Mouse (Mus musculus): ENCODE results near the gene Dact2. TPM values are rescaled to one million over a fixed set of nuclear protein-coding genes. Genes with fewer than 3 reads are reported as not detected.

Dact2 gene
- total and polyA plus RNA-seq, 2 experiments from 2014 or later = 2.1 to 10.8 TPM

- no peak for TF ChIP-seq CTCF (IDR thresholded peaks at IDR 0.05; ENCODE audit: low read depth)
- WGBS = 12% methylated on average over 12 of the region's 12 CpGs
- Histone ChIP-seq H3K36me3 (ENCODE audit: insufficient read depth) (no peaks in the 10 kb centered on the region), H3K9me3 (ENCODE audit: low read length) (no peaks in the 10 kb centered on the region), H3K27me3 (ENCODE audit: insufficient read depth, low read length) (peaks cover 9% of the 10 kb centered on the region), H3K27ac (ENCODE audit: low read depth, low read length) (no peak overlapping the region), H3K9ac (no peak overlapping the region), H3K4me3 (ENCODE audit: low read depth, low read length) (no peak overlapping the region), H3K4me2 (ENCODE audit: low read depth) (no peak overlapping the region), H3K4me1 (ENCODE audit: insufficient read depth) (no peaks in the 10 kb centered on the region)
- ATAC-seq (no peak), DNase-seq (no peak)
Measured at GRCm38 (mm10) chr17:14201281-14201787, 2.8 kb downstream of the Dact2 start.

GRCm38 (mm10) chr17:14200206-14200605 lies 3.9 kb downstream of the Dact2 start:
- H3K27me3 ChIP-seq (ENCODE audit: insufficient read depth, low read length) = peaks cover 9% of the 10 kb centered on the region
- no peaks in the 10 kb centered on the region for H3K36me3 ChIP-seq (ENCODE audit: insufficient read depth)
- DNase-seq (no peak), ATAC-seq (no peak)
- WGBS = 90% methylated on average over 7 of the region's 7 CpGs
- TF ChIP-seq CTCF (IDR thresholded peaks at IDR 0.05; ENCODE audit: low read depth) = no peak
- H3K27ac ChIP-seq (ENCODE audit: low read depth, low read length) = no peak overlapping the region
- H3K9me3 ChIP-seq (ENCODE audit: low read length) = no peaks in the 10 kb centered on the region
- no peak overlapping the region for H3K9ac ChIP-seq
- no peak overlapping the region for H3K4me3 ChIP-seq (ENCODE audit: low read depth, low read length)
- no peaks in the 10 kb centered on the region for H3K4me1 ChIP-seq (ENCODE audit: insufficient read depth)
- H3K4me2 ChIP-seq (ENCODE audit: low read depth) = no peak overlapping the region

- peaks cover 9% of the 10 kb centered on the region for H3K27me3 ChIP-seq (ENCODE audit: insufficient read depth, low read length)
- no peak overlapping the region for H3K4me2 ChIP-seq (ENCODE audit: low read depth)
- H3K9ac ChIP-seq = no peak overlapping the region
- WGBS = 18% methylated on average over 4 of the region's 4 CpGs
- no peaks in the 10 kb centered on the region for H3K4me1 ChIP-seq (ENCODE audit: insufficient read depth)
- no peaks in the 10 kb centered on the region for H3K36me3 ChIP-seq (ENCODE audit: insufficient read depth)
- no peaks in the 10 kb centered on the region for H3K9me3 ChIP-seq (ENCODE audit: low read length)
- H3K27ac ChIP-seq (ENCODE audit: low read depth, low read length) = no peak overlapping the region
- DNase-seq = no peak
- TF ChIP-seq CTCF (IDR thresholded peaks at IDR 0.05; ENCODE audit: low read depth) = no peak
- no peak for ATAC-seq
- H3K4me3 ChIP-seq (ENCODE audit: low read depth, low read length) = no peak overlapping the region
Measured at GRCm38 (mm10) chr17:14199621-14200020, 4.5 kb downstream of the Dact2 start.

GRCm38 (mm10) chr17:14192924-14193323 lies 11.2 kb downstream of the Dact2 start:
- Histone ChIP-seq H3K36me3 (ENCODE audit: insufficient read depth) (no peaks in the 10 kb centered on the region), H3K27me3 (ENCODE audit: insufficient read depth, low read length) (no peaks in the 10 kb centered on the region), H3K9me3 (ENCODE audit: low read length) (no peaks in the 10 kb centered on the region), H3K9ac (no peak overlapping the region), H3K27ac (ENCODE audit: low read depth, low read length) (no peak overlapping the region), H3K4me1 (ENCODE audit: insufficient read depth) (no peaks in the 10 kb centered on the region), H3K4me2 (ENCODE audit: low read depth) (no peak overlapping the region), H3K4me3 (ENCODE audit: low read depth, low read length) (no peak overlapping the region)
- 76% methylated on average over 9 of the region's 9 CpGs for WGBS
- no peak for ATAC-seq
- no peak for TF ChIP-seq CTCF (IDR thresholded peaks at IDR 0.05; ENCODE audit: low read depth)
- no peak for DNase-seq

GRCm38 (mm10) chr17:14192432-14192831 lies 11.7 kb downstream of the Dact2 start:
- Histone ChIP-seq H3K27ac (ENCODE audit: low read depth, low read length) (no peak overlapping the region), H3K4me3 (ENCODE audit: low read depth, low read length) (no peak overlapping the region), H3K27me3 (ENCODE audit: insufficient read depth, low read length) (no peaks in the 10 kb centered on the region), H3K4me2 (ENCODE audit: low read depth) (no peak overlapping the region), H3K9ac (no peak overlapping the region), H3K36me3 (ENCODE audit: insufficient read depth) (no peaks in the 10 kb centered on the region), H3K4me1 (ENCODE audit: insufficient read depth) (no peaks in the 10 kb centered on the region), H3K9me3 (ENCODE audit: low read length) (no peaks in the 10 kb centered on the region)
- no peak for TF ChIP-seq CTCF (IDR thresholded peaks at IDR 0.05; ENCODE audit: low read depth)
- DNase-seq (no peak), ATAC-seq (no peak)
- WGBS = 87% methylated on average over 4 of the region's 4 CpGs

GRCm38 (mm10) chr17:14188455-14188854 lies 15.6 kb downstream of the Dact2 start:
- Histone ChIP-seq H3K36me3 (ENCODE audit: insufficient read depth) (no peaks in the 10 kb centered on the region), H3K4me3 (ENCODE audit: low read depth, low read length) (no peak overlapping the region), H3K4me2 (ENCODE audit: low read depth) (no peak overlapping the region), H3K4me1 (ENCODE audit: insufficient read depth) (no peaks in the 10 kb centered on the region), H3K27me3 (ENCODE audit: insufficient read depth, low read length) (no peaks in the 10 kb centered on the region), H3K9ac (no peak overlapping the region), H3K27ac (ENCODE audit: low read depth, low read length) (no peak overlapping the region), H3K9me3 (ENCODE audit: low read length) (no peaks in the 10 kb centered on the region)
- TF ChIP-seq CTCF (IDR thresholded peaks at IDR 0.05; ENCODE audit: low read depth) = no peak
- no peak for ATAC-seq
- no peak for DNase-seq

GRCm38 (mm10) chr17:14187096-14187495 lies 17.0 kb downstream of the Dact2 start:
- no peak for TF ChIP-seq CTCF (IDR thresholded peaks at IDR 0.05; ENCODE audit: low read depth)
- no peak for DNase-seq
- no peaks in the 10 kb centered on the region for H3K27me3 ChIP-seq (ENCODE audit: insufficient read depth, low read length)

GRCm38 (mm10) chr17:14186176-14186575 lies 17.9 kb downstream of the Dact2 start:
- no peak overlapping the region for H3K4me3 ChIP-seq (ENCODE audit: low read depth, low read length)
- no peaks in the 10 kb centered on the region for H3K36me3 ChIP-seq (ENCODE audit: insufficient read depth)
- no peak overlapping the region for H3K27ac ChIP-seq (ENCODE audit: low read depth, low read length)
- H3K4me2 ChIP-seq (ENCODE audit: low read depth) = no peak overlapping the region
- ATAC-seq = no peak
- no peak overlapping the region for H3K9ac ChIP-seq
- H3K27me3 ChIP-seq (ENCODE audit: insufficient read depth, low read length) = no peaks in the 10 kb centered on the region
- TF ChIP-seq CTCF (IDR thresholded peaks at IDR 0.05; ENCODE audit: low read depth) = no peak
- WGBS = 82% methylated on average over 3 of the region's 3 CpGs
- H3K9me3 ChIP-seq (ENCODE audit: low read length) = no peaks in the 10 kb centered on the region
- no peak for DNase-seq
- H3K4me1 ChIP-seq (ENCODE audit: insufficient read depth) = no peaks in the 10 kb centered on the region

More at GRCm38 (mm10) chr17:14187096-14187495, 17.0 kb downstream of the Dact2 start:
- ATAC-seq = no peak
- H3K4me1 ChIP-seq (ENCODE audit: insufficient read depth) = no peaks in the 10 kb centered on the region
- H3K9ac ChIP-seq = no peak overlapping the region
- no peaks in the 10 kb centered on the region for H3K9me3 ChIP-seq (ENCODE audit: low read length)
- no peak overlapping the region for H3K4me3 ChIP-seq (ENCODE audit: low read depth, low read length)
- no peak overlapping the region for H3K27ac ChIP-seq (ENCODE audit: low read depth, low read length)
- H3K36me3 ChIP-seq (ENCODE audit: insufficient read depth) = no peaks in the 10 kb centered on the region
- no peak overlapping the region for H3K4me2 ChIP-seq (ENCODE audit: low read depth)

Measured in forebrain, postnatal 0 days (tissue).